Mouse (Mus musculus) ES-Bruce4 (cell line): Measurements from ENCODE around the gene Chil1.

Source experiments
- EP300 ChIP-seq: IDR thresholded peaks from 2 replicates; pipeline ENCODE4 v1.6.1; 2011; ENCODE audit warnings: low read depth, low read length; ENCODE audit not compliant: insufficient read depth
- POLR2A ChIP-seq: IDR thresholded peaks from one replicate; pipeline ENCODE4 v1.8.1; 2011; ENCODE audit warnings: low read length; ENCODE audit not compliant: insufficient read depth

GRCm38 (mm10) chr1:134161399-134161798 lies 20.6 kb upstream of the Chil1 start:
- no peak for TF ChIP-seq EP300
- TF ChIP-seq POLR2A, result no peak
